In the genomic region with DNA sequence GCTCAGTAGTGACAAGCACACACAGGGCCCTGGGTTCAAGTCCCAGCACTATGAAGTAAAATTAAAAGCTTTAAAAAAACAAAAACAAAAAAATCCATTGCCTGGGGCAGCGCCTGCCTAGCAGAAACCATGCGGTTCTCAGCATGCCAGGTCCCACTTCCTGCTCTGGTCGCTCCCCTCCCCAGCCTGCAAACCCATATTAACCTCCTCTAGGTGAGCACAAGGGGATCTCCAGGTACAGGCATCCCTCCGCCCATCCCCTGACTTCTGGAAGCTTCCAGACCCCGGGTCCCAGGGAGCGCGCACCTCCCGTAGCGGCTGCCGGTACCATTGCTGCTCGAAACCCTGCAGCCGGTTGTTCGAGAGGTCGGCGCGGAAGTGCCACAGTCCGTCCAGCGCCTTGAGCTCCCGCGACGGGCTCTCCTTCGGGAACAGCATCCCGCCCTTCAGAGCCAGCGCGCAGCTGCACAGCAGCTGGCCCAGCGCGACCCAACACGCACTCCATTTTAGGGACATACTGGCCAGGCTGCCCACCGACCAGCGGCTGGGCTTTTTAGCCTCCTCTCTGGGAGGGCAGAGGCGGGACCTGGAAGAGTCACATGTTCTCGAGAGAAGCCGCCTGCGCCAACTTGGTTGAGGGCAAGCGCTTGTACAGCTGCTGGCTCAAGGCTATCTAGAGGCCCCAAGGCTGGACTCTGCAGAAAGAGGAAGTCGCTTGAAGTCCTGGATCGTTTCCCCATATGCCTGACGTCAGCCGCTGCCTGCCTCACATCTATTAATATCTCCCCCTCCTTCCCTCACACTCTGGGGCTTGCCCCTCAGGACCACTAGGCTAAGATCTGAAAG, we compare ENCODE assay signal across 8 mouse cellular contexts. TPM values are rescaled to one million over a fixed set of nuclear protein-coding genes. Genes with fewer than 3 reads are reported as not detected.
DNase-seq lines count a peak whose midpoint lies in the region; ATAC-seq and TF ChIP-seq lines count a peak whose summit lies in the region.

TSS of gene Gusb (minus strand) at position 749 of the 846 bp plus-strand sequence.

- peak; percentile 91 for DNase-seq in MEL-GATA-1-ER (ENCODE audit: extremely low read depth, low read depth)
- DNase-seq in cerebellum, adult 9-11 months, result peak; percentile 69
- peak; percentile 56 to 74 for DNase-seq in frontal cortex, adult 2 months (ENCODE audit: extremely low spot score in 1 of 2, low spot score in 1 of 2)
- peak; percentile 85 for DNase-seq in hindbrain, embryonic 10.5 days (ENCODE audit: low spot score)
- peak; percentile 91 for DNase-seq in layer of hippocampus, adult 9-11 months
- DNase-seq in ovary, adult 18-20 months (ENCODE audit: low spot score), result peak; percentile 88
- peak; percentile 67 for DNase-seq in thymus, adult 2 months

- TF ChIP-seq POLR2A in thymus, adult 2 months (IDR thresholded peaks at IDR 0.05; ENCODE audit: control insufficient read depth, extremely low read depth, insufficient read depth, low read length, poor library complexity), result peak; percentile 50; the same call in 1 of the 2 replicates

- peaks cover 7% of the 10 kb centered on the region for H3K36me3 ChIP-seq in hindbrain, embryonic 10.5 days
- no peaks in the 10 kb centered on the region; the same call in 1 of the 2 replicates for H3K36me3 ChIP-seq in lung, embryonic 16.5 days (ENCODE audit: control insufficient read depth, insufficient read depth, low read length)
- no peaks in the 10 kb centered on the region for H3K36me3 ChIP-seq in thymus, adult 2 months (ENCODE audit: control insufficient read depth, insufficient read depth, low read length)

- H3K4me2 ChIP-seq in lung, embryonic 16.5 days (ENCODE audit: low read depth, low read length), result peak within 1 kb of the TSS; percentile 69

- H3K9me3 ChIP-seq in hindbrain, embryonic 10.5 days, result peaks cover 17% of the 10 kb centered on the region
- no peaks in the 10 kb centered on the region; the same call in 1 of the 2 replicates for H3K9me3 ChIP-seq in lung, embryonic 16.5 days (ENCODE audit: control insufficient read depth, low read length)

- H3K4me1 ChIP-seq in hindbrain, embryonic 10.5 days (replicated peaks), result peaks cover 27% of the 10 kb centered on the region
- H3K4me1 ChIP-seq in lung, embryonic 16.5 days (replicated peaks; ENCODE audit: control insufficient read depth, insufficient read depth, low read length), result peaks cover 13% of the 10 kb centered on the region
- peaks cover 14% of the 10 kb centered on the region for H3K4me1 ChIP-seq in thymus, adult 2 months (replicated peaks; ENCODE audit: control insufficient read depth, insufficient read depth, low read length)

- H3K4me3 ChIP-seq in hindbrain, embryonic 10.5 days, result peak within 1 kb of the TSS; percentile 71
- peak within 1 kb of the TSS; percentile 63 for H3K4me3 ChIP-seq in lung, embryonic 16.5 days (ENCODE audit: low read length)
- H3K4me3 ChIP-seq in thymus, adult 2 months (ENCODE audit: control insufficient read depth, insufficient read depth, low read length), result peak within 1 kb of the TSS; percentile 75

- peak within 1 kb of the TSS; percentile 72 for H3K9ac ChIP-seq in lung, embryonic 16.5 days (ENCODE audit: low read length)

- no peak for TF ChIP-seq CTCF in thymus, adult 2 months (IDR thresholded peaks at IDR 0.05; ENCODE audit: borderline replicate concordance, control insufficient read depth, extremely low read depth, insufficient read depth, low read length, poor library complexity)

- no peaks in the 10 kb centered on the region for H3K27me3 ChIP-seq in hindbrain, embryonic 10.5 days (ENCODE audit: insufficient read depth, poor library complexity, severe bottlenecking)
- H3K27me3 ChIP-seq in lung, embryonic 16.5 days (ENCODE audit: control insufficient read depth, insufficient read depth, low read depth, low read length), result no peaks in the 10 kb centered on the region
- H3K27me3 ChIP-seq in thymus, adult 2 months (ENCODE audit: control insufficient read depth, insufficient read depth, low read length), result no peaks in the 10 kb centered on the region

- H3K27ac ChIP-seq in hindbrain, embryonic 10.5 days, result peak within 1 kb of the TSS; percentile 89
- H3K27ac ChIP-seq in lung, embryonic 16.5 days (ENCODE audit: low read length), result peak within 1 kb of the TSS; percentile 82
- no peak within 1 kb of the TSS for H3K27ac ChIP-seq in thymus, adult 2 months (ENCODE audit: control insufficient read depth, insufficient read depth, low read length)

- WGBS in hindbrain, embryonic 10.5 days, result 1% methylated on average over 39 of the region's 39 CpGs
- WGBS in lung, embryonic 16.5 days, result under 1% methylated on average over 39 of the region's 39 CpGs
- under 1% methylated on average over 39 of the region's 39 CpGs for WGBS in thymus, adult 2 months

- ATAC-seq in lung, embryonic 16.5 days (ENCODE audit: low read depth), result peak; percentile 96

RNA-seq across cellular contexts. Expression of gene Gusb, which starts in this region (rescaled TPM):
- polyA plus RNA-seq in frontal cortex, adult 2 months (2012; rRNA removed), result 18.3 and 22.1 TPM in 2 replicates
- polyA plus RNA-seq in hindbrain, embryonic 10.5 days (2016; fragmentation: Nextera tagmentation; extraction: Ambion mirVana), result 36.1 and 40.5 TPM in 2 replicates
- 65.0 and 67.4 TPM in 2 replicates for polyA plus RNA-seq in lung, embryonic 16.5 days (2015; fragmentation: Nextera tagmentation; extraction: Ambion mirVana)
- 55.1 and 57.5 TPM in 2 replicates for polyA plus RNA-seq in thymus, adult 2 months (2012; rRNA removed)
